Mouse (Mus musculus) heart, adult 8-10 months (tissue): ENCODE data around the gene Gm8297. TPM values are rescaled to one million over a fixed set of nuclear protein-coding genes. Genes with fewer than 3 reads are reported as not detected.
"Not testable (repeated sequence)": the region's sequence is repeated elsewhere in the genome, so short reads cannot be mapped to it uniquely, and the experiment has no call there.

ENCODE experiments used
- DNase-seq: peaks from one replicate; pipeline ENCODE4 v3.0.0; 2022; ENCODE audit warnings: low spot score
- total RNA-seq, 4 experiments: library from RNA; stranded (reverse); gene quantifications; 2 replicates each; pipeline ENCODE4 v1.2.4; 2022

The Gm8297 gene
- not detected for total RNA-seq

- not testable (repeated sequence) for DNase-seq
Measured at GRCm38 (mm10) chr14:4983635-4984034, at the start of gene Gm8297. TSS of gene Gm8297 (plus strand) at chr14:4983935.

- DNase-seq = not testable (repeated sequence)
Measured at GRCm38 (mm10) chr14:5015591-5015990, 31.9 kb downstream of the Gm8297 start, which contains the start of gene Gm3298. TSS of gene Gm3298 (plus strand) at chr14:5015891.

Other genes starting within 250 kb of the Gm8297 start
- gene Gm9602, start 207.6 kb upstream of the Gm8297 start, total RNA-seq = not detected
- gene Gm3269, start 145.8 kb upstream of the Gm8297 start, total RNA-seq = not detected
- 1 to 10 TPM in 1 of 4 experiments, under 1 TPM in 1, not detected in 2; 0.75 to 1.1 TPM for gene Gm3264, start 128.4 kb upstream of the Gm8297 start, total RNA-seq
- gene Gm3278, start 91.5 kb upstream of the Gm8297 start, total RNA-seq = not detected
- gene Gm3298, start 32.0 kb downstream of the Gm8297 start, total RNA-seq = not detected
- gene 4930555G01Rik, start 66.7 kb downstream of the Gm8297 start, total RNA-seq = under 1 TPM in 2 of 4 experiments, not detected in 2; 0.12 to 0.19 TPM
- gene Gm8281, start 87.1 kb downstream of the Gm8297 start, total RNA-seq = not detected
- not detected for gene Gm8279, start 147.6 kb downstream of the Gm8297 start, total RNA-seq
- gene Gm3317, start 180.6 kb downstream of the Gm8297 start, total RNA-seq = not detected
- gene Gm8271, start 201.9 kb downstream of the Gm8297 start, total RNA-seq = not detected